Mouse (Mus musculus) cerebral cortex, adult 2 months (tissue): ENCODE data around the gene Nif3l1.

ENCODE experiments used
- WGBS: fragments of 180-500 bp; shearing (Covaris S2); methylation state at CpG from one replicate; pipeline ENCODE4 v1.1.7; 2018; 5-methylcytosine and 5-hydroxymethylcytosine counted together

Gene Nif3l1

GRCm38 (mm10) chr1:58454316-58454715 is 9.4 kb downstream of the Nif3l1 start:
- 97% methylated on average over 6 of the region's 6 CpGs for WGBS

GRCm38 (mm10) chr1:58458175-58458574 is 13.2 kb downstream of the Nif3l1 start:
- WGBS = 84% methylated on average over 5 of the region's 5 CpGs

GRCm38 (mm10) chr1:58458867-58459266 is 13.9 kb downstream of the Nif3l1 start:
- 58% methylated on average over 2 of the region's 2 CpGs for WGBS

GRCm38 (mm10) chr1:58460566-58460965 is 15.6 kb downstream of the Nif3l1 start:
- WGBS = 79% methylated on average over 3 of the region's 3 CpGs

GRCm38 (mm10) chr1:58463935-58464334 is 19.0 kb downstream of the Nif3l1 start:
- WGBS = 74% methylated on average over 2 of the region's 2 CpGs

GRCm38 (mm10) chr1:58465042-58465441 is 20.1 kb downstream of the Nif3l1 start:
- 71% methylated on average over 4 of the region's 4 CpGs for WGBS

- 68% methylated on average over 4 of the region's 4 CpGs for WGBS
These were observed 20.6 kb downstream of the Nif3l1 start for GRCm38 (mm10) chr1:58465561-58465960.

GRCm38 (mm10) chr1:58475662-58476061 is 30.7 kb downstream of the Nif3l1 start:
- WGBS = 97% methylated on average over 8 of the region's 8 CpGs

- 51% methylated on average over 4 of the region's 4 CpGs for WGBS
These were observed 37.7 kb downstream of the Nif3l1 start for GRCm38 (mm10) chr1:58482647-58483046.

- 92% methylated on average over 6 of the region's 6 CpGs for WGBS
These were observed 50.7 kb downstream of the Nif3l1 start for GRCm38 (mm10) chr1:58495603-58496002.

- WGBS = 66% methylated on average over 4 of the region's 4 CpGs
These were observed 52.7 kb downstream of the Nif3l1 start for GRCm38 (mm10) chr1:58497678-58498077.

- 100% methylated on average over 1 of the region's 1 CpGs for WGBS
These were observed 53.8 kb downstream of the Nif3l1 start for GRCm38 (mm10) chr1:58498758-58499157.

GRCm38 (mm10) chr1:58503793-58504370 is 58.9 kb downstream of the Nif3l1 start:
- 14% methylated on average over 9 of the region's 9 CpGs for WGBS

GRCm38 (mm10) chr1:58504577-58505254 is 59.8 kb downstream of the Nif3l1 start, which contains the start of gene Orc2:
TSS of gene Orc2 (minus strand) at chr1:58505109.
- under 1% methylated on average over 64 of the region's 64 CpGs for WGBS

GRCm38 (mm10) chr1:58507249-58507648 is 62.3 kb downstream of the Nif3l1 start:
- WGBS = 93% methylated on average over 3 of the region's 3 CpGs
